Mouse (Mus musculus): ENCODE results near the gene Dnal1. TPM values are rescaled to one million over a fixed set of nuclear protein-coding genes. Genes with fewer than 3 reads are reported as not detected.

The Dnal1 gene
- total RNA-seq, 2 experiments from 2014 or later: 7.7 to 10.2 TPM

- no peak for DNase-seq
Observed at GRCm38 (mm10) chr12:84163133-84163532, 49.0 kb downstream of the Dnal1 start.

GRCm38 (mm10) chr12:84163586-84164110, 49.5 kb downstream of the Dnal1 start:
- no peak for DNase-seq

- no peak for DNase-seq
Observed at GRCm38 (mm10) chr12:84165631-84166373, 51.6 kb downstream of the Dnal1 start.

- no peak for DNase-seq
Observed at GRCm38 (mm10) chr12:84170610-84171009, 56.4 kb downstream of the Dnal1 start.

GRCm38 (mm10) chr12:84172216-84172615, 58.0 kb downstream of the Dnal1 start:
- no peak for DNase-seq

- peak; percentile 14 for DNase-seq
Observed at GRCm38 (mm10) chr12:84172862-84173261, 58.7 kb downstream of the Dnal1 start.

- peak; percentile 15 for DNase-seq
Observed at GRCm38 (mm10) chr12:84173309-84173915, 59.2 kb downstream of the Dnal1 start.

GRCm38 (mm10) chr12:84174190-84174811, 60.1 kb downstream of the Dnal1 start:
- peak; percentile 47 for DNase-seq

GRCm38 (mm10) chr12:84174871-84175270, 60.7 kb downstream of the Dnal1 start:
- DNase-seq: peak; percentile 69

- DNase-seq: peak; percentile 77
Observed at GRCm38 (mm10) chr12:84175659-84176061, 61.5 kb downstream of the Dnal1 start.

GRCm38 (mm10) chr12:84176126-84176769, 62.1 kb downstream of the Dnal1 start:
- DNase-seq: peak; percentile 28

GRCm38 (mm10) chr12:84176886-84177765, 63.0 kb downstream of the Dnal1 start:
- peak; percentile 10 for DNase-seq

GRCm38 (mm10) chr12:84178052-84178451, 63.9 kb downstream of the Dnal1 start:
- no peak for DNase-seq

- DNase-seq: no peak
Observed at GRCm38 (mm10) chr12:84178652-84179445, 64.7 kb downstream of the Dnal1 start.

GRCm38 (mm10) chr12:84180090-84180489, 65.9 kb downstream of the Dnal1 start:
- DNase-seq: no peak

GRCm38 (mm10) chr12:84180701-84181435, 66.7 kb downstream of the Dnal1 start:
- DNase-seq: peak; percentile 79

GRCm38 (mm10) chr12:84181999-84182398, 67.8 kb downstream of the Dnal1 start:
- DNase-seq: no peak

GRCm38 (mm10) chr12:84184979-84185378, 70.8 kb downstream of the Dnal1 start:
- no peak for DNase-seq

- DNase-seq: no peak
Observed at GRCm38 (mm10) chr12:84185547-84185946, 71.4 kb downstream of the Dnal1 start.

GRCm38 (mm10) chr12:84186536-84186935, 72.4 kb downstream of the Dnal1 start:
- no peak for DNase-seq
